Mouse (Mus musculus) embryo, embryonic 11 days (tissue): ENCODE measurements around the gene Mocs3.

Experiments
- DNase-seq: peaks from one replicate; pipeline ENCODE4 v3.0.0-alpha.2; 2015

The Mocs3 gene

GRCm38 (mm10) chr2:168242841-168243240 is 12.4 kb downstream of the Mocs3 start:
- DNase-seq = no peak

GRCm38 (mm10) chr2:168243278-168243677 is 12.9 kb downstream of the Mocs3 start:
- no peak for DNase-seq

DNA sequence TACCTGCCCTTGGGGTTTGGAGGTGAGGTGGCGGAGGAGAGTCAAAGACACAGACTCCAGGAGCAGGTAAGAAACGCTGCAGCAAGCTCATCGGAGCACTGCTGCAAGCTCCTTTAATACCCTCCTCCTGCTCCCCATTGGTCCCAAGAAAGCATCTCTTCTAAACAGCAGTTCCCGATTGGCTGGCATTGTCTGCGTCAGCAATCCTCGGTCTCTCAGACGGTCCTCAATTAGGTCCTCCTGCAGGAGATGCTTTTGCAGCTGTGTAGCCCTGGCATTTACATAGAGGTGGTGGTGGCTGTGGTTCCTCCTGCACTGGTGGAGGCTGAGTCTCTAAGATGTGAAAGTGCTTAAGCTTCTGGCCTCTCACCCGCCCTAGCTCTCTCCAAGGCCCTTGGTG is 15.1 kb downstream of the Mocs3 start:
- DNase-seq = no peak

DNA sequence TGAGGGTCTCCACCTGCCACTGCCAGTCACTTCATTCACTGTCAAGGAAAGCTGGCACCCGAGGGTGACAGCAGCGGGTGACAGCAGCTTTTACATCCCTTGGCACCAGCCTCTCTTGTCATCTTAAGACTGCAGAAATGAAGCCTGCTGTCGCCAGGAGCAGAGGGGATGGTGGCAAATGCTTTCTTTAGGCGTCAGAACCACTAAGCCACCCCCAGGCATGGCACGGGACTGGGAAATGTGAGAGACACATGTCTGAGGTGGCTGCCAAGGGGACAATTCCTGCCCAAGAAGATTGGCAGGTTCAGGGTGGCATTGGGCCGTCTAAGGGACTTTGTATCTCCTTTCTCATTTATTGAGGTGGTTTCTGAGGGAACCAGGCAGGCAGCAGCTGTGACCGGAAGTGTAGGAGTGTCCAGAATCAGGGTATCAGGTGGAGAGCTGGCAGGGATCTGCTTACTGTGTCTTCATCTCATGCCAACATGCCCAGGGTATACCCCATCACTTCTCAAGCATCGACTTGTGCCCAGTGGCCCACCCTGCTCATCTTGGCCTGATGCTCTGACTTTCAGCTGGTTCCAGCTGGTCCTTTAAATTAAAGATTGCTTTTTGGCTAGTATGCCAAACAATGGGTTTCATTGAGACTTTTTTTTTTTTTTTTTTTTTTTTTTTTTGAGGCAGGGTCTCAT is 17.9 kb downstream of the Mocs3 start:
- no peak for DNase-seq

- peak; percentile 58 for DNase-seq
Measured at GRCm38 (mm10) chr2:168248856-168249245, 18.4 kb downstream of the Mocs3 start.

DNA sequence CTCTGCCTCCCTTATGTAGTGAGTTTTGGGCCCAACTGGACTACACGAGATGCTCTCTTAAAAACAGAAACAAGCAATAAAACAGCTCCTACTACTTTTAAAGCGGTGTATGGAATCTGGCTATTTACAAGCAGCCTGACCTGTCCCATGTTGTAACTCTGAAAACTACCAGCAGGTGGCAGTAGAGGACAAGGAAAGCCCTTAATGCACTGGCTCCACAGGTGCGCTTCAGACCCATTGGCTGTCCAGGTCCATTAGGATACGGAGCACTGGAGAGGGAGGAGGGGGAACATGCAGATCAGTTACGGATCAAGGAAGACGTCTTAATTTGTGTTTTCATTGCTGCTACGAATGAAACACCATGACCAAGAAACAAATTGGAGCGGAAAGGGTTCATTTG is 19.8 kb downstream of the Mocs3 start:
- peak; percentile 82 for DNase-seq

GRCm38 (mm10) chr2:168252639-168253292 is 22.3 kb downstream of the Mocs3 start:
- DNase-seq = peak; percentile 82

GRCm38 (mm10) chr2:168253822-168254221 is 23.4 kb downstream of the Mocs3 start:
- DNase-seq = no peak

GRCm38 (mm10) chr2:168256506-168256905 is 26.1 kb downstream of the Mocs3 start:
- DNase-seq = no peak

DNA sequence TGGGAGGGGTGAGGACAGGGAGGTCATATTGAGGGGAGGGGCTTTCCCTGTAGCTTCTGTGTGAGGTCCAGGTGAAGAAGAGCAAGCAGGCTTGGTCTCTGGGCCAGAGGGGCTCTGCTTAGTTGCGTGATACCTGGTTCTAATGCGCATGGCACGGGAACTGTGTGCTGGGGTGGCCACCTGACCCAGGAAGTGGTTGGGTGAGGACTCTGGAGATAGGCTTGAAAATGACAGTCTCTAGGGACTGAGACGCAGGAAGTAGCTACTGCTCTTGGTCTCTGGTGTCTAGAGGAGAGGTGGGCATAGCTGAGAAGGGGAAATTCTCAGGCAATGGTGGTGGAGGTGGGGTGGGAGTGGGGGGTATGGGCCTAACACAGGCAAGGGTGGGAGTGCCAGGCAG is 26.8 kb downstream of the Mocs3 start:
- no peak for DNase-seq

DNA sequence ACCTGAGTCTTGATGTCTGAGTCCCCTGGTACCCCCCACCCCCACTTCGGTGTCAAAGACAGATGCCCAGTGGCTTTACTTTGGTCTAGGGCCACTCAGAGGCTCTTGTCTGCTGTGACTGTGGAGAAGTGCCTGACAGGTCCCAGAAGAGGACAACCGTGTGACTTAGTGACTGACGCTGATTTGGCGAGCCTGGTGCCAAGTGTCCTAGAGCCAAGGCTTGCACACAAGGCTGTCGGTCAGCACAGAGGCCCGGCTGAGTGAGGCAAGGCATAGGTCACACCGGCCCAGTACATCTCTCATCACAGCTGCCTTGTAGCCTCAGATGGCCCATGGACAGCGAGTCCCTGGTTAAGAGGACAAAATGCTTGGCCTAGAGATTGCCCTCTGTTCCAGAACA is 28.6 kb downstream of the Mocs3 start:
- no peak for DNase-seq

- DNase-seq = no peak
Measured at GRCm38 (mm10) chr2:168260124-168260523, 29.7 kb downstream of the Mocs3 start.

DNA sequence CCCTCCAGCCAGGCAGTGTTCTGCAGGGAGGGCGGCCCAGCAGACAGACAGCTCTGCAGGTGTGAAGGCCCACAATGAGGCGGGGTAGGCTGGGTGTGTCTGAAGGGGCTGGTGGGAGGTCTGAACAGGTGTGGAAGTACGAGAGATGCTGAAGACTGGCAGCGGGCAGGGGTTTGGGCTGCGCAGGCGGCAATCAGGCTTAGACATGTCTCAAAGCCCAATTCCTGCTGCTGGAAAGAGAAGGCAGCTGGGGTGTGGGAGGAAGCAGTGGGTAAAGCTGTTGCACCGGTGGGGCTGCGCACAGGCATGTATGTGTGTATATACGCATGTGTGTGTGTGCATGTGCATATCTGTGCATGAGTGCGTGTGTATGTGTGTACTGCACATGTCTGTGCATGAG is 30.5 kb downstream of the Mocs3 start:
- DNase-seq = no peak

DNA sequence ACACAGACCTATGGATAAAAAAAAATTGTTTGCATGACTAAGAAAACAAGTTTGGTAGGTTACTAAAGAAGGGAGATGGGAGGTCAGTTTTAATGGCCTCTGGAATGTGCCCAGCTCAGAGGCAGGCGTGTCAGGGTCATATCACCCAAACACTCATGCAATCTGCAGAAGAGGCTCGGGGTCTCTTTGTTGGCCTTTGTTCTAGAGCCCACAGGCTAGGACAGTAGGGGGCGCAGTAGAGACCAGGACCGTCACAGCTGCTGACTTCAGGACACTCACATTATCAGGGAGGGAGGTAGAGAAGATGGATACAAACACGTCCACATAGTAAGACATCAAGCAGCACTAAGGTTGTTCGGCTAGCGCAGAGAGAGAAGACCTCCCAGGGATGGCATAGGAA is 37.6 kb downstream of the Mocs3 start:
- peak; percentile 70 for DNase-seq

GRCm38 (mm10) chr2:168273387-168273786 is 43.0 kb downstream of the Mocs3 start:
- no peak for DNase-seq

DNA sequence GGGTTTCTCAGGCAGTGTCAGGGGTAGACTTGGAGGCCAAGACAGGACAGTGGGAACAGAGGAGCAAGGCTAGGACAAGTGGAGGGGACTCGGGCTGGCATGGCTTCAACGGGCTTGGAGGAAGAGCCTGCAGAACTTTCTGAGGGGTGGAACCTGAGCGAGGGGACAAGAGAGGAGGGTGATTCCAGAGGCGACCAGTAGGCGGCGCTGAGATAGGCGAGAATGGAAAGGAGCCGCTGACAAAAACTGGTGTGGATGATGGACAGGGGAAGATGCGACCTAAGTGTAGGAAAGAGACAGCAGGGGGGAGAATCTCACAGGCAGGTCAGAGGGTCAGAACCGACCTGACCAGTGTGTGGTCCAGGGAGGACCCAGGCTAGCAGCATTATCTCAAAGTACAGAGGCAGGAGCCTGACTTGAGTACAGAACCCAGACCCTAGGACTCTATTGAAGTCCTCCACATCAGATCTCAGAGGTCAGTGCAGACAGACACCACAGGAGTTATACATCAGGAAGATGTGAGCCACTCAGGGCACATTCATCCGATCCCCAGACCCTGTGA is 44.0 kb downstream of the Mocs3 start:
- DNase-seq = peak; percentile 76

- peak; percentile 83 for DNase-seq
Measured at GRCm38 (mm10) chr2:168280729-168281581, 50.5 kb downstream of the Mocs3 start.

GRCm38 (mm10) chr2:168281582-168281981 is 51.2 kb downstream of the Mocs3 start, which contains the start of gene Kcng1:
Gene Kcng1 (minus strand): TSS chr2:168281736.
- DNase-seq = no peak
